In genomic region chr1:151886171-151886570, GRCm38 (mm10) we compare ENCODE assay signal across 20 mouse cellular contexts.
A peak's percentile ranks its signal among the peaks of the same experiment; 100 is the strongest.
DNase-seq lines count a peak whose midpoint lies in the region; TF ChIP-seq lines count a peak whose summit lies in the region.
"Had no signal": no experiment of that assay in that cellular context is flagged by ENCODE, and none has a peak within 500 bp of the region (broad histone marks: within the 10 kb centered on the region; RNA-seq: fewer than 3 reads in every experiment).

No protein-coding gene starts in this region.

- TF ChIP-seq CTCF in gastrocnemius, adult 2 months (IDR thresholded peaks at IDR 0.05), result no peak

- intact Hi-C loops in gastrocnemius, adult 2 months (cut with DNase I), result loop anchor here (5.0 kb wide), 1 partner anchor 91 kb away; no protein-coding TSS in a partner anchor
- intact Hi-C loops in gastrocnemius, postnatal 14 days (cut with DNase I; ENCODE audit: low total_unique reads), result no loop called here
- intact Hi-C loops in heart, postnatal 25 days (cut with DNase I), result no loop called here

- peak overlapping the region; percentile 64 for H3K4me3 ChIP-seq in gastrocnemius, adult 2 months
- H3K4me3 ChIP-seq: embryonic facial prominence, embryonic 13.5 days; embryonic facial prominence, embryonic 15.5 days; erythroblast, embryonic 14.5 days; forebrain, embryonic 10.5 days; forebrain, embryonic 12.5 days had no signal

- peak overlapping the region; percentile 93 for H3K27ac ChIP-seq in gastrocnemius, adult 2 months
- H3K27ac ChIP-seq: embryonic facial prominence, embryonic 15.5 days; forebrain, embryonic 10.5 days; forebrain, embryonic 12.5 days had no signal

- peak; percentile 76 for DNase-seq in gastrocnemius, adult 2 months
- DNase-seq in gastrocnemius, postnatal 14 days, result no peak
- DNase-seq in heart, adult 11 months, result peak; percentile 62
- no peak for DNase-seq in heart, postnatal 25 days (ENCODE audit: low spot score)
- peak; percentile 89 for DNase-seq in skeletal muscle tissue, adult 2 months (ENCODE audit: low read depth, low spot score)
- DNase-seq in urinary bladder, postnatal 10 days (ENCODE audit: low spot score), result no peak
- DNase-seq: adrenal gland, adult 8-10 months; adrenal gland, postnatal 25 days; cerebellum, adult 11 months; cerebellum, adult 18-20 months; cerebellum, adult 8-10 months; cerebellum, adult 9-11 months; cerebellum, postnatal 14 days; cerebellum, postnatal 36 days; embryo, embryonic 11 days had no signal

Comparison
In these comparisons a context has a peak if more than half of its experiments do, and no peak if none do; other contexts are left out.
1. DNase-seq: peak in gastrocnemius, adult 2 months (single experiment), heart, adult 11 months (single experiment) and skeletal muscle tissue, adult 2 months (single experiment); none in gastrocnemius, postnatal 14 days (single experiment), heart, postnatal 25 days (single experiment) and urinary bladder, postnatal 10 days (single experiment).